Mouse (Mus musculus) thymus, adult 2 months (tissue): ENCODE data around the gene Mfsd9.

Experiments used
- CTCF ChIP-seq: fragments of 200-500 bp; IDR thresholded peaks from 2 replicates; pipeline ENCODE4 v1.5.1; 2012; ENCODE audit warnings: mild to moderate bottlenecking, control low read depth, low read length, moderate library complexity, borderline replicate concordance; ENCODE audit not compliant: control insufficient read depth, poor library complexity, insufficient read depth; ENCODE audit errors: extremely low read depth
- POLR2A ChIP-seq: fragments of 200-500 bp; IDR thresholded peaks from 2 replicates; pipeline ENCODE4 v1.6.1; 2012; ENCODE audit warnings: mild to moderate bottlenecking, low read length, control low read depth, moderate library complexity; ENCODE audit not compliant: control insufficient read depth, poor library complexity, insufficient read depth; ENCODE audit errors: extremely low read depth

DNA sequence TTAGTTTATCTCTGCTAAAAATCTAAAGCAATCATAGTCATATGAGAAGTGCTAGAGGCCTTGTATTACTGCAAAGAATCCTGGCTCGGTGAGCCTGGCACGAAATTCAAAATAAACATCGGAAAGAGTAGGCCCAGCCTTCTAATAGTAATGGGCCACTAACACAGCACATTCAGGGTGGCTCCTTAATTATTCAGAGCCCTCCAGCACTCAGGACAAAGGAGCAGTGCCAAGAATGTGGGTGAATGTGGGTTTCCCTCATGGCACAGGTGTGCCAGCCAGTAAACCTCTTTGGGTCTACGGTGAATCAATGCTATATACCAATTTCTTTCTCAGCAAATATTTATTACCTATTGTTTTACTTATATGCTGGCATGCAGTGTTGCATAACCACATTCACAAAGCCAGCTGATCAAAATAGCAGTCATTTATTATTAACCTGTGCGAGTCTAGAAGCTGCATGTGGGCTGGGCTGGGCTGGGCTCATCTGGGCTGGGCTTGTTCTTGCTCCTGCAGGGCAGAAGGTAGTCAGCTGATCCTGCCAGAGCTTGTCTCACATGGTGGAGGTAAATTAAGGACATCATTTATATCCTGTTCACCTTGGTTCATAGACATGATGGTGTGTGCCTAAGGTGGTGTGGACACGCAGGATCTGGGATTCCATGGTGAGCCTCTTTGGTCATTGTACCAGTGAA is 30.6 kb downstream of the Mfsd9 start:
- TF ChIP-seq POLR2A (no peak), CTCF (no peak)
